Mouse (Mus musculus) limb, embryonic 14.5 days (tissue): ENCODE measurements at regions not wholly inside any gene's neighbourhood (a gene's known extent, or its start where the extent isn't known, plus 50 kb on each side); places are given as distances from the start of the nearest gene placed in this dataset.

ENCODE experiments used
- ATAC-seq: fragments of 200-750 bp; cut with Nextera tagmentation; 2 replicates; pipeline ENCODE4 v1.8.0; 2017; ENCODE audit warnings: low read depth, moderate number of reproducible peaks, moderate TSS enrichment; ENCODE audit not compliant: low FRiP score
- DNase-seq: peaks from one replicate; pipeline ENCODE4 v3.0.0-alpha.2; 2015; ENCODE audit warnings: low spot score
- H3K27ac ChIP-seq: fragments of 300-500 bp; sonication (generic); replicated peaks from 2 replicates; pipeline ENCODE4 v1.5.1; 2014; ENCODE audit warnings: low read depth, mild to moderate bottlenecking, low read length, moderate library complexity, mixed read lengths
- H3K27me3 ChIP-seq: fragments of 300-500 bp; sonication (generic); 2 replicates; pipeline ENCODE4 v1.6.1; 2014; ENCODE audit warnings: low read length, mixed read lengths; ENCODE audit not compliant: control insufficient read depth, insufficient read depth
- H3K36me3 ChIP-seq: fragments of 300-500 bp; sonication (generic); 2 replicates; pipeline ENCODE4 v1.6.1; 2014; ENCODE audit warnings: mild to moderate bottlenecking, low read length, moderate library complexity, mixed read lengths; ENCODE audit not compliant: control insufficient read depth, insufficient read depth
- H3K4me1 ChIP-seq: fragments of 300-500 bp; sonication (generic); 2 replicates; pipeline ENCODE4 v1.6.1; 2014; ENCODE audit warnings: antibody characterized with exemption, low read length, mixed read lengths; ENCODE audit not compliant: control insufficient read depth, insufficient read depth
- H3K4me2 ChIP-seq: fragments of 300-500 bp; sonication (generic); replicated peaks from 2 replicates; pipeline ENCODE4 v1.6.1; 2014; ENCODE audit warnings: low read depth, mild to moderate bottlenecking, low read length, moderate library complexity; ENCODE audit not compliant: severe bottlenecking
- H3K4me3 ChIP-seq: fragments of 300-500 bp; sonication (generic); replicated peaks from 2 replicates; pipeline ENCODE4 v1.5.1; 2014; ENCODE audit warnings: low read length
- H3K9ac ChIP-seq: fragments of 300-500 bp; sonication (generic); 2 replicates; pipeline ENCODE4 v1.6.1; 2014; ENCODE audit warnings: mild to moderate bottlenecking, low read depth, low read length, moderate library complexity; ENCODE audit not compliant: severe bottlenecking
- H3K9me3 ChIP-seq: fragments of 300-500 bp; sonication (generic); 2 replicates; pipeline ENCODE4 v1.6.1; 2016; ENCODE audit warnings: low read length; ENCODE audit not compliant: control insufficient read depth
- POLR2A ChIP-seq: fragments of 200-500 bp; IDR thresholded peaks from 2 replicates; pipeline ENCODE4 v1.8.0; 2012; ENCODE audit warnings: inconsistent platforms, mild to moderate bottlenecking, moderate library complexity, borderline replicate concordance; ENCODE audit not compliant: insufficient read depth, insufficient read length; ENCODE audit errors: extremely low read depth
- WGBS: fragments of 180-500 bp; shearing (Covaris S2); extraction: QIAGEN DNeasy Blood & Tissue Kit; methylation state at CpG from one replicate; pipeline ENCODE4 v1.1.7; 2014; 5-methylcytosine and 5-hydroxymethylcytosine counted together

GRCm38 (mm10) chr2:171196472-171196871, 464.9 kb downstream of the Dok5 start:
- WGBS: 78% methylated on average over 7 of the region's 7 CpGs
- ATAC-seq (no peak), DNase-seq (no peak)
- Histone ChIP-seq H3K9me3 (no peaks in the 10 kb centered on the region), H3K9ac (no peak overlapping the region), H3K27ac (no peak overlapping the region), H3K4me2 (no peak overlapping the region), H3K4me1 (no peaks in the 10 kb centered on the region), H3K27me3 (no peaks in the 10 kb centered on the region), H3K4me3 (no peak overlapping the region), H3K36me3 (no peaks in the 10 kb centered on the region)
- no peak for TF ChIP-seq POLR2A

- 81% methylated on average over 5 of the region's 5 CpGs for WGBS
Observed at GRCm38 (mm10) chr2:171192181-171192580, 460.6 kb downstream of the Dok5 start.

More at GRCm38 (mm10) chr2:171192181-171192580, 460.6 kb downstream of the Dok5 start:
- H3K9me3 ChIP-seq: no peaks in the 10 kb centered on the region
- DNase-seq (no peak), ATAC-seq (no peak)
- H3K27me3 ChIP-seq: no peaks in the 10 kb centered on the region
- no peak overlapping the region for H3K4me3 ChIP-seq
- no peak overlapping the region for H3K27ac ChIP-seq
- no peaks in the 10 kb centered on the region for H3K36me3 ChIP-seq
- H3K4me2 ChIP-seq: no peak overlapping the region
- H3K4me1 ChIP-seq: no peaks in the 10 kb centered on the region
- no peak overlapping the region for H3K9ac ChIP-seq
- no peak for TF ChIP-seq POLR2A
